Mouse (Mus musculus) ES-Bruce4 (cell line): ENCODE results near the gene Klri1. TPM values are rescaled to one million over a fixed set of nuclear protein-coding genes. Genes with fewer than 3 reads are reported as not detected.

ENCODE experiments used
- polyA plus RNA-seq: library from polyadenylated mRNA; stranded (reverse); fragments of >200 nt; gene quantifications from 2 replicates; pipeline ENCODE4 v1.2.4, GENCODE M21; 2011; ENCODE audit warnings: low read depth; ENCODE audit not compliant: missing spikeins, insufficient read depth, insufficient read length

Gene Klri1
- polyA plus RNA-seq, 1 experiment: not detected

Other genes starting within 250 kb of the Klri1 start
- 1.3 and 1.4 TPM in 2 replicates for gene Olr1, start 210.0 kb downstream of the Klri1 start, polyA plus RNA-seq
- not detected in 2 replicates for gene Tmem52b, start 204.6 kb downstream of the Klri1 start, polyA plus RNA-seq
- 68.1 and 75.1 TPM in 2 replicates for gene Gabarapl1, start 184.0 kb downstream of the Klri1 start, polyA plus RNA-seq
- gene Klre1, start 139.2 kb downstream of the Klri1 start, polyA plus RNA-seq: not detected in 2 replicates
- gene Klrd1, start 125.3 kb downstream of the Klri1 start, polyA plus RNA-seq: not detected in 2 replicates
- gene Klrk1, start 93.3 kb downstream of the Klri1 start, polyA plus RNA-seq: not detected in 2 replicates
- gene Klrc3, start 73.8 kb downstream of the Klri1 start, polyA plus RNA-seq: not detected in 2 replicates
- not detected in 2 replicates for gene Klrc2, start 56.4 kb downstream of the Klri1 start, polyA plus RNA-seq
- gene Klrc1, start 38.2 kb downstream of the Klri1 start, polyA plus RNA-seq: not detected in 2 replicates
- gene Klri2, start 23.4 kb upstream of the Klri1 start, polyA plus RNA-seq: not detected in 2 replicates
- gene Gm156, start 67.1 kb upstream of the Klri1 start, polyA plus RNA-seq: not detected in 2 replicates
- gene Gm17631, start 145.5 kb upstream of the Klri1 start, polyA plus RNA-seq: not detected in 2 replicates
- gene Klra17, start 159.5 kb upstream of the Klri1 start, polyA plus RNA-seq: not detected in 2 replicates
- not detected in 2 replicates for gene Klra5, start 200.5 kb upstream of the Klri1 start, polyA plus RNA-seq